Mouse (Mus musculus) heart, adult 18-20 months (tissue): Measurements from ENCODE around the gene Nmt2. TPM values are rescaled to one million over a fixed set of nuclear protein-coding genes. Genes with fewer than 3 reads are reported as not detected.

Source experiments
- DNase-seq, 2 experiments: peaks; one replicate each; pipeline ENCODE4 v3.0.0; 2021 to 2022; ENCODE audit warnings: mixed read lengths in 1 of 2
- total RNA-seq, 2 experiments: library from RNA; stranded (reverse); gene quantifications; 2 replicates each; pipeline ENCODE4 v1.2.3; 2021

Gene Nmt2
- total RNA-seq, 2 experiments from 2014 or later = 8.5 to 9.1 TPM

DNA sequence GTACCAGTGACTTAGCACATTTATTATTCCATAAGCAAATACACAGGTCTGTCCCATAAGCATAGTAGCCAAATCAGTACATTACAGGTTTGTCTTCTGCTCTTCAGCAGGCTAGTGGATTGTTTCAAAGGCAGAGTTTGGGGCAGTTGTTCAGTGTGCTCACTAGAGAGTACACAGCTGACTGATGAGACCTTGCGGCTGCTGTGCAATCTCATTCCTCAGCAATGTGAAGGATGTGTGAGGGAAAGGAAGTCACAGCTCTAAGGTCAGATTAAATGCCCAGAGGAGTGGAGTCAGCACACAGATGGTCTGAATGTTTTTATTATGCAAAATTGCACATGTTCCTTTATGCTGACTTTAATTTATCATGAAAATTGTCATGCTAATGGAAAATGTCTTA is 42.5 kb downstream of the Nmt2 start:
- no peak for DNase-seq

DNA sequence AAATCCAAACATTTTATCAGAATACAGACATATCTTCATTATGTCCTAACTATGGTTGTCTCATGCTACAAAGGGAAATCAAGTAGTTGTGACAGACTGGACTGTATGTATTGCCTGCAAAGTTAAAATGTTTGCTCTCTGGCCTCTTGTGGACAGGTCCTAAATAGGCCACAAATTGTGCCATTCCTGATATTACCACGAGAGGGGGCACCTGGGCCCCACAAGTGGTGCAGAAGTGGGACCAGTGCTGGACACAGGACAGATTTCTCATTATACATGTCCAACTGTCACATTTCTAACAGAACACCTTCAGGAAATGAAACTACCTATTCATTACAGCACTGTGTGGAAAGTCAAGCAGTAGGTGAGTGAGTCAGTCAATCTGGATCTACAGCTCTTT is 43.3 kb downstream of the Nmt2 start:
- DNase-seq = peak; percentile 61 to 77

DNA sequence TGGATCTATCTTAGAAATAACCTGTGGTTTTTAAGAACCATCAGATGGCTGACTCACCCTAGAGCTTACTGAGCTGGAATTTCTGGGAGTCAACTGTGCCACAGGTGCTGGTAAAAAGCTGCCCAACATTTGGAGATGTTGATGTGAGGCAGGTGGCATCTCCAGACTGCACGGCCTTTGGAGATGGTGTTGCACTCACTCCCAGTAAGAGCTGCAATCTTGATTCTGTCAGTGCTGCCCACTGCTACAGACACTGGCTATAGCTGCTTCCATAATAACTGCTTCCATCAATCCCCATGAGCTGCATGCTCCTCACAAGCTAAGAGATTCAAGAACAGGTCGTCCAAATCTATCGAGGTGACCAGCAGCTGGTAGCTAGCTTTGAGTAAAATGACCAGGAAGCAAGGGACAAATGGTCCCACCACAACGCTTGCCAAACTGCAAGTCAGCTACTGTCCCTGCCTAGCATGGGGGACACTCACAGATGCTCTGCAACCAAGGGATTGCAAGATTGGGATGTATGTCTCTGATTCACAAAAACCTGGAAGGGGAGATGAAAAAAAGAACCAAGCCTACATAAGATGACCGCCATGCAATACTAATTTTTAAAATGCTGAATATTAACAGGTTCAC is 47.2 kb downstream of the Nmt2 start:
- no peak for DNase-seq

DNA sequence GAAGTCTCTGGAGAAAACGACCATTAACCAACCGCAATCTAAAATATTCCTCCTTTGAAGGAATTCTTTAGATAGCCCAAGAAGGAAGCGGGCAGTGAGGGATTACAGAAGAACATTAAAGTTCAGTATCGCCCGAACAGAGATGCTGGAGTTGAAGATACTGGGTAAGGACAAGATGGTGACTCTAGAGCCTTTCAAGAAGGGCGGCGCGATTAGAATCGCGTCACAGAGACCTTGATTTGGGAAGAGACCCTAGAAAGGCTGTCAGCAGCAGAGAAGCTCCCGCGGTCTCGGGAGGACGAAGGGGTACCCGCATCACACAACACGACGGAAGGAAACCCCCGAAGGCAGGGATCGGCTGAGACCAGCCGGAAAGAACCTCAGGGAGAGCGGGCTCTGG is 48.0 kb downstream of the Nmt2 start:
- DNase-seq = no peak

DNA sequence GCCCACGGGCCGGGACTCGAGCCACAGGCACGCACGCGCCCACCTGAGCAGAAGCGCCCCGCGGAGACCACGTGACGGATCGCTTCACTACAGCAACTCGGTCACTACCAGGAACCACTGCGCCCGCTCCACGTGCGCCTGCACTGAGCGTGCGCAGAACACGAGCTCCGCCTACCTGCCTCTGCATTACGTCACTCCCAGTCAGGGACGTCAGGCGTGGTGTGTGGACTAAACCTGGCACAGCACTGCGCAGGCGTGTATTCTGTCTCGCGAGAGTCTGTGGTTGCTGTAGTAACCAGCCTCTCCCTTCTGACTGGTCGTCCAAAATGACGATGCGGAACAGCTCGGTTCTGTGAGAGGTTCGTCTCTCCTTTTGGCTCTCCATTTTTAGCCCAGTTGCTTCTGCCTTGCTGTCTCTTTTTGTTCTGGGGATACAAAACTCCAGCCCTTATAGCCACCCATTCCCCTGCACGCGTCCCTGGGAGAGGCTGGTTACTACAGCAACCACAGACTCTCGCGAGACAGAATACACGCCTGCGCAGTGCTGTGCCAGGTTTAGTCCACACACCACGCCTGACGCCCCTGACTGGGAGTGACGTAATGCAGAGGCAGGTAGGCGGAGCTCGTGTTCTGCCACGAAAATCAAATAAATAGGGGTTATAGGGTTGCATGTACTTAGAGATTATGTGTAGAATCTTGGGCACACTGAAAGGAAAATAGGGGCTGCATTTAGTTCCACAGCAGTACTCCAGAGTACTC is 48.7 kb downstream of the Nmt2 start, which contains the start of gene Rpp38:
TSS of gene Rpp38 (minus strand) at position 160 of the 759 bp plus-strand sequence.
- DNase-seq = peak; percentile 99

DNA sequence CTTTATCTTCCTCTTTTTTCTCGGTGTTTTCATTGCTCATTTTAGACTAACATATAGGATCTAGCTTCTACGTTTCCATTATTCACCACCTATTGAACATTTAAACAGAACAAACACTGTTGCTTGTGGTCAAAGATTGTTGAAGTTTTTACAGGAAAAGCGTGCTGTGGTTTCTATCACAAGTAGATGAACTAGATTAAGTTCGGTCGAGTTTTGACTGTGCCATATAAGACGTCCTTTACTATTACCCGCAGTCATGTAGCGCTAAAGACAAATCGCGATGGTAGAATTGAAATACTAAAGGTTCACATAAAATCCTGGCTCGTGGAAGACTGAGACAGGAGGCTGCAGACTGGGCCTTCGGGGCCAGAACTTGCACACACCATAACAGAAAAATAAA is 49.7 kb downstream of the Nmt2 start:
- DNase-seq = no peak

DNA sequence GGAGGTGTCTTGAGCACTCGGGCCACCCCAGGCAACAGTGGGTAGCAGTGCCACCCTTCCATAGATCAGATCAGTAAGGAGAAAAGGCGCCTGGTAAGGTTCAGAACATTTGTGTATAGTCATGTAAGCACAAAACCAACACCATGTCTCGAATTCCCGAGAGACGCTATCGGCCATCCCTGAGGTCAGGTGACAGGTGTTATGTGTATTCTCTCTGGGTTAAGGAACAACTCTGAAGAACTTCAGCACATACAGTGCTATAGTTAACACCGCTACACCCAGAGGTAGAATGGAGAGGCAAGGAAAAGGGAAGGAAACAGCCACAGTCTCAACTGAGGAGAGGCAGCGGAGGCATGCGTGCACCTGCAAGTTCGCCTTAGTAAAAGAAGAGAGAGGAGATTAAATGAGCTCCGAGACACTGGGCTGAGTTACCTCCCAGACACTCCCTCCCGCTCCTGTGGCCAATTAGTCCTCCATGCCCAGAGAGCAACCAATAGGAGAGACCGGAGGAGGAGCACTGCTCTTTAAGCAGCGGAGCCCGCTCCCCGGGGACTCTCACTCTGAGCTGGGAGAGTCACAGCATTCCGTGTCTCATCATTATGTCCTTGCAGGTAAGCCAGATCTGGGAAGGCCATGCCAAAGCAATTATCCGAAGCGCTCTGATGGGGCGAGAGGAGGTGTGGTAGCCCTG is 51.7 kb downstream of the Nmt2 start, which contains the start of gene Acbd7:
TSS of gene Acbd7 (plus strand) at position 558 of the 691 bp plus-strand sequence.
- DNase-seq = peak; percentile 34 to 40

DNA sequence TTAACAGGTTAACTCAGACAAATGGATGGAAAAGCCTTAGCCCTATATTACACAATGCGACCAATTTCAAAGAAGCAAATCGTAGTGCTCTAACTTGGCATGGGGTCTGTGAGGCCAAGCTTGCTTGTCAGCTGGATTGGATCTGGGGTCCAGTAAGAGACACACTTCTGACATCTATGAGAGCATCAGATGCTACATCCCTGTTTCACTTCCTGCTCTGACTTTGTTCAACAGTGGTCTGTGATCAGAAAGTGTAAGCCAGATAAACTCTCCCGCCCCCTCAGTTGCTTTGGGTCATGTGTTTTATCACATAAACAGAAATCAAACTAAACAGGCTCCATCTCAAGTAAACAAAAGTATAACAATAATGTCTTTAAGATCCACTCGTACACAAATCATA is 64.4 kb downstream of the Nmt2 start:
- DNase-seq = no peak

DNA sequence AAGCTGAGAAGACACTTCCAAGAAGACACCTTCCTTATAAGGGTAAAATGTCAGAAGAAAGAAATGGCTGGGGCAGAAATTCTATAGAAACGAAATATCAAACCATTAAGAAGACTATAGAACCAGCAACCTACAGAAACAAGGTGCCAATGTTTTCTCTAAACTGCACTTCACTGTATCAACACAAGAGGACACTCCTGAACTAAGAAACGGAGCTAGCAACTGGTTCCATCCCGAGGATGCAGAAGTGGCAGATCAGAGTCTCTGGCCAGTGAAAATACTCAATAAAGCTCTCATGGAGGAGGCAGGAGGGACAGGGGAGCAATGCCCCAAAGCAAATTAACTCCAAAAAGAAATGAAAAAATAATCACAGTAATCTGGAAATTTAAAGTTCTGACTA is 64.9 kb downstream of the Nmt2 start:
- peak; percentile 17 to 35 for DNase-seq

DNA sequence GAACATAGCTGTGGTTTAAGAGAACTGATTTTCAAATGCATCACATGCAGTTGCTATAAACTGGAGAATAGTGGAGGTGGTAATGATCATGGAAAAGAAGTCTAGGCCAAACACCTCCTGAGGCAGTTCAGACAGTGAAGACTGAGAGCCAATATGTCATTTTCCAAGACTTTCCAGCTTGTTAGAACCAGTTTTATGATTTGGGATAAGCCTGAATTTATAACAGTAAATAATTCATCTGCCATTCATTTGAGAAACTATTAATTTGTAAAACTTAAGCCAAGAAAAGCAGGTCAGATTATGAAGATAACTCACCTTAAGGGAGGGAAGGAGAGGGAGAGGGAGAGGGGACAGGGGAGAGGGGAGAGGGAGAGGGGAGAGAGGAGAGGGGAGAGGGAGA is 69.1 kb downstream of the Nmt2 start:
- DNase-seq = no peak

DNA sequence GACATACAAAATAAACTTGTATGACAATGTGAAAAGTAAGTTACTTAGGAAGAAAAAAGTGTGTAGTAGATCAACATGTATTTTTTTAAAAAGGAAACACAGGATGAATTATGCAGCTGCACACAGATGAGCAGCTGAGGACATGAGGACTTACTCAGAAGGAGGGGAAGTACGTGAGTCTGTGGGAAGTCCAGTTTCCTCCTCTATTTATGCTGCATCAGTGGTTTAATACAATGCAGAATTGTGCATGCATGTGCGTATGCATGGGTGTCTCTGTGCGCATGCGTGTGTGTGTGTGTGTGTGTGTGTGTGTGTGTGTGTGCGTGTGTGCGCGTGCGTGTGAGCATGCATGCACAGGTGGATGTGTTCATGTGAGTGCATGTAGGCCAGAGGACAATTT is 71.8 kb downstream of the Nmt2 start:
- peak in 1 of 2 experiments; percentile 7 for DNase-seq

DNA sequence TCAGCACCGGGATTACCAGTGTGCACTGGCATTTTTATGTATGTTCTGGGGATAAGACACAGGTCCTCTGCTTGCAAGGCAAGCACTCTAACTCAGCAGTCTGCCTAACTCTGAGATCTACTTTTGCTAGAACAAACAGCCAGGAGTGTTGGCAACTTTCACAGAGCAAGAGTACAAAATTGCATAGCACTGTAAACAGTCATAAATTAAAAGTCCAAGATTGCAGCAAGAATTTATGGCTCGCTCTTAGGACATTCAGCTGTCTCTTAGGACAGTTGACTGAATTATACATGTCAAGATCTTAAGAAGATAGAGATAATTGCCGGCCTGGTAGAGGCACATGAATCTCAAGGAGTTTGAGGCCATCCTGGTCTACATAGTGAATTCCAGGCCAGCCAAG is 72.3 kb downstream of the Nmt2 start:
- no peak for DNase-seq

DNA sequence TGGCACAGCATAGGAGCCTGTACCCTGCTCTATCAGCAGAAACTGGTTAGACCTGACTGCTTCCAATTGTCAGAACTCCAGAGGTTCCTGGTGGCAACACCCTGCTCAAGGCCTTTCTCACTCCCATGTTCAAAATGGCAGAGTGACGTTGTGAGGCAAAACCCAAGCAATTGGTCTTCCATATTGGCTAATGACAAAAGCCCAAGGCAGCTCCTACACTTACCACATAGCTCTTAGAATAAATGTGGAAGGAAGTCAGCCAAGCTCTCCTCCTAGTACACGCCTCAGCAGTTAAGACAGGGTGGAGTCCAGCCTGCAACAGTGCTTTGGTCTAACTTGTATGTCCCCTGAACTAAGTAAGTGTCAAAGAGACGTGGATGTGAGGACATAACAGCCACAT is 73.9 kb downstream of the Nmt2 start:
- DNase-seq = no peak

DNA sequence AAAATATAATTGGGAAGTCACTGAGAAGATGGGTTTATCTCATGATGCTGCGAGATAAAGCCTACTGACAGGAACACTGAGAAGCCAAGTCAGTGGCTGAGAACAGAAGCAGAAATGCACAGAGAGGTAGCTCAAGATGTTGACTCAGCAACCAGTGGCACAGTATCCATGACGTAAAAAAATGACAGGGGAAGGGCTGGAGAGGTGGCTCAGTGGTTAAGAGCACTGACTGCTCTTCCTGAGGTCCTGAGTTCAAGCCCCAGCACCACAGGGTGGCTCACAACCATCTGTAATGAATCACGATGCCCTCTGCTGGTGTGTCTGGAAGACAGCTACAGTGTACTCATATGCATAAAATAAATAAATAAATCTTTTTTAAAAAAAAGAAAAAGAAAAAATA is 77.1 kb downstream of the Nmt2 start:
- DNase-seq = no peak

DNA sequence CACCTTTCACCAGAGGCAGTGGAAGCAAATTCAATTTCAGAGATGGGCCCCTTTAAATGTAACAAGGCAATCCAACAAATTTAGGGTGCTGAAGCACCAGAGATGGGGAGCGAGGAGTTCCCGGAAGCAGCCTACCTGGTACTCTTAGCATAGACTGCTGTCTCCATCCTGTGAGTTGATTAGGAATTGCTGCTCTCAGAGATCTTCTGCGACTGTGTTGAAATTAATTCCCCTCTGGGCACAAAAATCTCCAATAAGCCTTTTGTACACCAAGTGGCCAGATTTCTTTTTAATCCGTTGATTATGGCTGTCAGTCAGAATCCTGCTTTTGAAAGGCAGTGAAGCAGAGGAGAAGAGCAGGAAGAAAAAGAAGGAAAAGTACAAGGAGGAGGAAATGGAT is 81.1 kb downstream of the Nmt2 start:
- DNase-seq = no peak

Other genes with a start within 250 kb of the Nmt2 start
- 10 to 100 TPM; 12.0 to 13.2 TPM for gene Fam171a1, start 170.0 kb upstream of the Nmt2 start, total RNA-seq
- gene Rpp38, start 48.4 kb downstream of the Nmt2 start, total RNA-seq = 1 to 10 TPM; 5.0 to 5.5 TPM
- gene Acbd7, start 52.0 kb downstream of the Nmt2 start, total RNA-seq = 1 to 10 TPM; 1.4 to 1.8 TPM
- gene Olah, start 113.0 kb downstream of the Nmt2 start, total RNA-seq = not detected
- gene Meig1, start 138.4 kb downstream of the Nmt2 start, total RNA-seq = 1 to 10 TPM; 2.3 to 2.5 TPM
- gene Dclre1c, start 139.9 kb downstream of the Nmt2 start, total RNA-seq = 1 to 10 TPM; 2.4 to 4.0 TPM
- gene Suv39h2, start 190.8 kb downstream of the Nmt2 start, total RNA-seq = under 1 TPM; 0.62 to 0.72 TPM
- gene Gm45902, start 228.6 kb downstream of the Nmt2 start, total RNA-seq = 1 to 10 TPM in 1 of 2 experiments, under 1 TPM in 1; 0.99 to 1.4 TPM
- gene Hspa14, start 228.6 kb downstream of the Nmt2 start, total RNA-seq = 10 to 100 TPM; 23.0 to 23.9 TPM
- gene Cdnf, start 228.8 kb downstream of the Nmt2 start, total RNA-seq = 10 to 100 TPM; 30.3 to 34.8 TPM